Mouse (Mus musculus) MN1 (cell line): ENCODE results near the gene Hoxa13.

Source experiments
- DNase-seq: peaks from one replicate; pipeline ENCODE4 v3.0.0-alpha.2; 2016; ENCODE audit warnings: low spot score

Gene Hoxa13

DNA sequence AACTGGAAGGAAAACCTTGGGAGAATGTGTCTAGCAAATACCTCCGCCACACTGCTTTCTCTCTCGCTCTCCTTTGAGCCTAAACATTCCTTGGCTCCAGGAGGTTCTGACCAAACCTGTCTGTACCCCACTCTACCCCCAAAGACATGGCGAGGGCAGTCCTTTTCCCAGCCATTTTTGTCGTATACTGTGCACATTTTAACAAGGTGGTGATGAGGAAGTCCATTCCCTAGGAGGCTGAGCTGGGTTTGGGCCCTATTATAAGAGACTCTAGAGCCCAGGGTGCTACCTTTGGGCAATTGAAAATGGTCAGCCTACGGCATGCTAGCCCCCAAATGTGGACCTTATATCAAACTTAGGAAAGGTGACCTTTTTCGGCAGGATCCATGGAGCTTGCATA, 24.8 kb downstream of the Hoxa13 start:
- DNase-seq: no peak

DNA sequence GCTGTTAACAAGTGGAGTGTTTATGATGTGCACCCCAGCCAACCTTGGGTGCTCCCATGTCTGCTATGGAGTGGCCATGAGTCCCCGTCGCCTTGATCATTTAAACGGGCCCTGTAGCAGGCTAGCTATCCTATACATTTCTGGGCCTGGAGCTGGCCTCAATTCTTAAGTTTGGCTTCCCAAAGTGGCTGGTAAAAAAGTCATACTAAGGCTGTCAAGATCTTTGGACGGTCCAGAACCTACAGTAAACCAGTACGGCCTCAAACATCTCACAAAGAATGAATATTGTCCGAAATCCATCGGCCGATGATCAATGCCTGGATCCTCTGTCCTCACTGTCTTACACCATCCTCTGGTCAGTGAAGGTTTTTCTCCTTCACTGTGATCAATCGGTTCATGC, 25.4 kb downstream of the Hoxa13 start:
- no peak for DNase-seq

DNA sequence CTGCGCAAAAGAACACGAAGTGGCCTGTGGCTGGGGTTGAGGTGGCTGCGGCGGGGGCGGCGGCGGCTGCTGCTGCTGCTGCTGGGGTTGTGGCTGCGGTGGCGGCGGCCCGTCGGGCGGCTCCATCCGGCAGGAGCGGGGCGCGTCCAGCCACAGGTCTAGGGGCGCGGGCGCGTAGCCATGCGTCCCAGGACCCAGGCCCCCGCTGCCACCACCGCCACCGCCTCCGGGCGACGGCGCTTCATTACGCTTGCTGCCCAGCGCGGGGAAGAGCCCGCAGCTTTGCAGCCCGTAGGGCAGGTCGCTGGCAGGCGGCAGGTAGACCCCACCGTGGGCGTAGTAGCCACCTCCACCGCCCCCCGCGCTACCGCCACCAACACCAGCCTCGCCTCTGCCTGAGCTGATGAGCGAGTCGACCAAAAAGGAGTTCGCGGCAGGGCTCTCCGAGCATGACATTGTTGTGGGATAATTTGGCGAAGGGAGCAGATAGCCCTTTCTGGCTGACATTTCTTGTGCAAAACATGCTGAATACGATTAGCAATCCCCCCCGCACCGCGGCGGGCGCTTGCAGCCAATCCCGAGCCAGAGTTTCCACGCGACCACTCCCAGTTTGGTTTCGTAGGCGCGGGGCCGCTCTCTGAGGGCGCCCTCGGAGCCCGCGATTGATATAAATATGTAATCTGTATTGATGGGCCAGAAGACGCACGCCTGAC, 26.1 kb downstream of the Hoxa13 start:
- no peak for DNase-seq

DNA sequence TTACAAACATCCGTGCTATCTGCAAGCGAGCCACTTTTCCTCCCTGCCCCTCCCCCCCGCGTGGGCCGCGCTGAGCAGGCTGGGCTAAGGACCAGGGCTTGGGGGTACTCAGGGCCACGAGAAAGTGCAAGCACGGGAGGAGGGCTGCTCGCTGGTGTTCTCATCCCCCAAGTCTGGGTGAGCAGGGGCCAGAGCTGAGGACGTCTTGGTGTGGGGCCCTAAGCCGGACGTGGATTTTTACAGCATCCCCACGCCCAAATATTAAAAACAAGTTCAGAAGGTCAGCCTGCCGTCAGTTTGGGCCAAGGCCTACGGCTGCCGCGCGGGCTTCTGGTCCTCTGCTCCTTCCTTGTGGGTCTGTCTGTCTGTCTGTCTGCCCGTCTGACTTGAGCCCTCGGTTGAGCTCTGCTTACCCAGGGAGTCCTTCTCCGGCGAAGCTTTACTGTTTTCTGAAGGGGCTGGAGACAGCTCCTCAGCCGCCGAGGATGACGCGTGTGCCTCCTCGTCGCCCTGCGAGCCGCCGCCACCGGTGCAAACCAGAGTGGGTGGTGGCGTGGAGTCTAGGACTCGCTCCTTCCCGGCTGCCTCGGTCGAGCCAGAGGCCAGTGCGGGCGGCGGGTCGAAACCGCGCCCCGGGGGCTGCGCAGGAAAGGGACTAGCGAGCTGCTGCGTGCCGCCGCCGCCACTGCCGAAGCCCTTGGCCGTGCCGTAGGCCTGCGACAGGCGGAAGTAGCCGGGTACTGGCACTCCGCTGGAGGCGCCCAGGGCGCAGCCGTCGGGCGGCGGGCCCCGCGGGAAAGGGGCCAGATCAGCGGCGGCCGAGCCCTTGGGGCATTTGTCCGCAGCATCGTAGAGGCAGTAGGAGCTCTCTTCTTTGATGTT, 26.9 kb downstream of the Hoxa13 start:
- DNase-seq: no peak

DNA sequence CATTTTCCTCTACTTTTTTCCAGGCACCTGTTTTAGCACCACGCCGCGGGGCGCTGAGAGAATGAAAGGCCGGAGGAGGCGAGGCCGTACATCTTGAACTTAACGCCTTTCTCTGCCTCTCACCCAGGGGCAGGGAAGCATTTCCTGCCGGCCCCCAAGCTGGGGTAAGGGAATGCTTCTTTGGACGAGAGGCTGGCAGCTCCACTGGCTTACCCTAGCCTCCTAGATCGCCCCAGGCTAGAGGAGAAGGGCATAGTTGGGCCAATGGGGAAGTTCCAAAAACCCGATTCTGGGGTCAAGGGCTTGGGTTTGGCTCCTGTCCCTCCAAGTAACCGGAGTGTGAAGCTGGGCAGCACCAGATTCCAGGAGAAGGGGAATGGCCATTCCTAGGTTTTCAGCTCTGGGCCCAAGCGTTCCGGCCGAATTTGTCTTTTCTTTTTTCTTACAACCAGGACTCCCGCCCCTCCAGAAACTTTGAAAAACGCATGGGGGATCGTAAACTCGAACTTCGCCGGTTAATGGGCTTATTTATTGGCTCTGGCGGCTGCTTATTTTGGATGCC, 27.6 kb downstream of the Hoxa13 start:
- DNase-seq: no peak

DNA sequence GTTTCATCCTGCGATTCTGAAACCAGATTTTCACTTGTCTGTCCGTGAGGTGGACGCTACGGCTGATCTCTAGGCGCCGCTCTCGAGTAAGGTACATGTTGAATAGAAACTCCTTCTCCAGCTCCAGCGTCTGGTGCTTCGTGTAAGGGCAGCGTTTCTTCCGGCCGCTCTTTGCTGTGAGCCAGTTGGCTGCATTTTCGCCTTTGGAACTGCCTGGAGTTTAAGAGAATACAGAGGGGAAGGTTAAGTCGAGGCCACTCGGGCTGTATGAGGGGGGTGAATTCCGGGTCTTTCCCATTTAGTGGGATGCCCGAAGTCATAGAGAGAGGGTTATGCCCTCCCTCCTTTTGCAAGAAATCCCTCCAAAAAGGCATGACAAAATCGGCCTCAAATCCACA, 28.1 kb downstream of the Hoxa13 start:
- no peak for DNase-seq

DNA sequence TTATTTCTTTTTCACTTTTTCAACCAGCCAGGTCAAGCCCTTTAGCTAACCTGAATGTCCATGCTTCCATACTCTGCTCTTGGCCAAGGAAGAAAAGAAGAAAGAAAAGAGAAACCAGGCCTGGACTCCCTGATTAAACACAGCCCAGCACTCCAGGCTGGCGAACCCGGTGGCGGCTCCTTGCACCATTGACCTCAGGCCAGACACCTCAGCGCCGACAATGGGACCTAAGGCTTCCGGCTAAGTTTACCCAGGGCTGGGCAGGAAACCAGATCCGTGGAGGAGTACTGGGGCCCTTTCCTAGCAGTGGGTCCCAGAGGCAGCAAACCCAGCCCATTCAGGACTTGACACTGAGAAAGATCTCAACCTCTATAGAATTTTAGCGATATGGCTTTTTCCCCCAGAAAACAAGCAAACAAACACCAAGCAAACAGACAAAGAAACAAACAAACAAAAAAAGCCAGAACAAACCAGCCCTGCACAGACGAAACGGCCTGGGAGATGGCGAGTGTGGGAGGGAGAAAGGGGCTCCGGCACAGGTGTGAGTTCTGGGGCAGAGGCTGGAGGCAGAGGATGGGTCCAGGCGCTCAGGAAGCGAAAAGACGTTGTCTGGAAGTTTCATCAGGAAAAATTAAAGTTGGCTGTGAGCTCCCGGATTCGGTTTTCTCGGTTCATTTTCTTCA, 28.7 kb downstream of the Hoxa13 start:
- DNase-seq: no peak

DNA sequence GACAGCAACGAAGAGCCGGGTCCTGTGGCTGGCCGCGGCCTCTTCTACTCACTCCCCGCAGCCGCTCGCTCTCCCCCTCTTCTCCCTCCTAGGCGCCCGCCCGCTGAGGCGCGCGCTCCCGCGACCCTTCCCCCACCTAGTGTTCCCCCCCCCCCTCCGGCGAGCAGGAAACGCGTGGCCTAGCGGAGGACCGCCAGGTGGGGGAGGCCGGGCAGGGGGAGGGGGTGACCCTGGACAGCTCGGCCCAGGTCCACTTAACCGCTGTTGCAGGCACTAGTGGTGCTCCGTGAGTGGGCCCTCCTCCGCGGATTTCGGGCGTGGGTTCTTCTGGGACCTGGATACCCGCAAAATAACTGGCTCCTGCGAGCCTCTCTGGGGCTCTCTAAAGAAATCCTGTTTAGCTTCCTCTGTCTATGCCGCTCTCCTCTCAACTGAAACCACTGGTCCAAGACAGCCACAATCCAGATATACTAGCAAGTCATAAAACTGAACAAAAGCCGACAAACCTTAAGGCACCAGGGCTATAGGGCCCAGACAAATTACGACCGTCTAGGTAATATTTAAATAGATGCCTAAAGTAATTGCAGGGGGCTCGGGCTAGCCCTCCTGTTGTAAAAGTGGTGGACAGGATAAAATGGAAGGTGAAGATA, 30.0 kb downstream of the Hoxa13 start, which contains the start of gene Hoxa9:
Gene Hoxa9, minus strand, starts transcription at position 574 of the 650 bp plus-strand sequence.
- DNase-seq: no peak

DNA sequence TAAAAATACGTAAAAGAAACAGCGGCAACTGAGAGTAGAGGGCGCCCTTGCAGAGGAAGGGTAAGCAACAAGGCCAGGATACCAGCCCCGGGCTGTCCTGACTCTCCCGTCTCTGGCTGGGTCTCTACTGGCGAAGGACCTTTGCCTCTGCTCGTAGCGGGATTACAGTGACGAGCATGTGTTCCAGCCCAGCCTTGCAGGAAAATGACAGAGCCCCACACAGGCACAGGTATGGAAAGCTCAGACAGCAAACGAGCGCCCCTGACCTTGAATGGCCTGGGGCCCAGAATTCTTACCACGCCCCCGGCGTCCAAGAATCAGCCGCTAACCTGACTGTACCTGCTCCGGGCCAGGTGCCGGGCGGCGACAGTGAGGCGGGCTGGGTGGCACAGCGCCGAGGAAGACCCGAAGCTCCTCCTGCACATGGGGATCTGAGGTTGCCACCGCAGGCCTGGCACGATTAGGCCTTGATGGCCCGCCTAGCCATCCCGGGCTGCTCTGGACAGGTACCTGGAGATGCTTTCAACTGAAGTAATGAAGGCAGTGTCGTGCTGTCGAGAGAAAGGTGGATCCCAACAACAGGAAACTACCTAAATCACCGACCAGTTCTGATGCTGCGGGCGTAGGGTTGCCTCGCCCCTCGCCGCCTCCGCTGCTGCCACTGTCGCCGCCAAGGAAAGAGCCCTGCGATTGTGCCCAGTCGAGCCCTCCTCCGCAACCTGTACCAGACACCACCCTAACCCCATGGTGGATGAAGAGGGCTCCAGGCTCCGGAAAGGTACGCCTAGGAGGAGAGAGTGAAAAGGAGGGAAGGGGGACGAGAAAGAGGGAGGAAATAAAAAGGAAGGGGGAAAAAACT, 30.9 kb downstream of the Hoxa13 start:
- no peak for DNase-seq

DNA sequence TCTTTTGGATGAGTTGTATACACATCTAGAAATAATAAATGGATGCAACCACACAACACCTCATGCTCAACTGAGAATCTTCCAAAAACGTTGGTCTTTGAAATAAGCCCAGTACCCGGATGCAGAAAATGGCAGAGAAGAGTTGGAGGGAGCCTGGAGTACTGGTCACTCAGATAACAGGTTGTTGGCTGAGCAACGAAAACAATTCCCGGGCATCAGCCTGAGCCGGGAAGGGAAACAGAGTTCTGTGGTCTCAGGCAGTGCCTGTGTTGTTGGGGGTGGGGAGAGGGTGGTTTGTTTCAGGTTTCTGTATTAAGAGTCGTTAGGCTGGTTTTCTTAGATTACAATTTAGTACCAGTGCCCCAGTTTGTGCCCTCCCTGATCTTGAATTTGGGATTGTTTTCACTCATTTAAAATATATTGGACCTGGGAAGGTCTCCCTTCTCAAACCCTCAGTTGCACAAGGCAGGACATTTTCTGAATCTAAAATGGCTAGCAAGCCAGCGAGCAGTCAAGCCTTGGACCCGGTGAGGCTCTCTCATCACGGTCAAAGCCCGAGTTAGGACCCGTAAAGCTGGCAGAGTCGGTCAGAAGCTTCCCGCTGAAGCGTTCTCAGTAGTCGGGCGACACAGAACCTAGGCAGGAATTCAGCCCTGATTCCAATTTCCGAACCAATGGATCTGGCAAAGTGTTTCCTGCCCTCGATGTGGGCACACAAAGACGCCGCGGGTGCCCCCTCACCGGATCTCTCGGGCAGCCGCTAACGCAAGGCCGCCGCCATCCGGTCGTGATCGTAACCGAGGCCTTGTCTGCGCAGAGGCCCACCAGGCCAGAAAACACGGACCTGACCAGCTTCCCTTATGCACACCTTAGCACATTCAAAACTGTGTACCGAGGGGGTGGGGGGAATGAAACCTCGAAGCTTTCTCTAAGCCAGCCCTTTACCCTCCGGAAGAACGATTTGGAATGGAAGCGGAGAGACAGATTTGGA, 31.9 kb downstream of the Hoxa13 start:
- no peak for DNase-seq

DNA sequence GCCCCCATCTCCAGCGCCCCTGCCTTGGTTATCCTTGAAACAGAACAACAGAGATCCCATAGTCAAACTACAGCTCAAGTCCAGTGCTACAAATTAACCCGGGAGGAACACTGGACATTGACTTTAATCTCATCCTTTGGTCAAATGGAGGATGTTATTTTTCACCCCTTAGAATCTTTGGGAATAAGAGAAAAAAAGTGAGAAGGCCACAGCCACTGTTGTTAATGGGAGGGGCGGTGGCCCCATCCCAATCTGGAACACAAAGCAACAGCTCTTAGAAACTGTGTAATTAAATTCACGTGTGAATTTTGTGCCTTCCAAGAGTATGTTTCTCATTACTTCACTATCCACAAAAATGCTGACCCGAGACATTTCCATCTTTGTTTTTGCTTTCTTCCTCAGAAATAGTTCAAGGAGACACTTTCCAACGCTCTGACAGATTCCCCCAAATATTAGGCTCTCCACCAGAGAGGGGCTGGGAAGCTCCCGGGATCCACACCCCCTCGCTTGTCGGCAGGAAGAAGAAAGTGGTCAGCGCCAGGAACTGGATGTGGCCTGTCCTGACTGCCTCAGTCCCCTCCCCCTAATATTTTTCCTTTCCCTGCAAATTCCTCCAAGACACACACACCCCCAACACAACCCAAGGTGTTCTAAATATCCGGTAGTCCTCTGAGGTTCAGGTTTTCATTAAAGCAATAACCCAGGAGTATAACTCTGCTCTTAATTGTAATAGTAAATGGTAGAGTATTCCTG, 33.0 kb downstream of the Hoxa13 start:
- no peak for DNase-seq

DNA sequence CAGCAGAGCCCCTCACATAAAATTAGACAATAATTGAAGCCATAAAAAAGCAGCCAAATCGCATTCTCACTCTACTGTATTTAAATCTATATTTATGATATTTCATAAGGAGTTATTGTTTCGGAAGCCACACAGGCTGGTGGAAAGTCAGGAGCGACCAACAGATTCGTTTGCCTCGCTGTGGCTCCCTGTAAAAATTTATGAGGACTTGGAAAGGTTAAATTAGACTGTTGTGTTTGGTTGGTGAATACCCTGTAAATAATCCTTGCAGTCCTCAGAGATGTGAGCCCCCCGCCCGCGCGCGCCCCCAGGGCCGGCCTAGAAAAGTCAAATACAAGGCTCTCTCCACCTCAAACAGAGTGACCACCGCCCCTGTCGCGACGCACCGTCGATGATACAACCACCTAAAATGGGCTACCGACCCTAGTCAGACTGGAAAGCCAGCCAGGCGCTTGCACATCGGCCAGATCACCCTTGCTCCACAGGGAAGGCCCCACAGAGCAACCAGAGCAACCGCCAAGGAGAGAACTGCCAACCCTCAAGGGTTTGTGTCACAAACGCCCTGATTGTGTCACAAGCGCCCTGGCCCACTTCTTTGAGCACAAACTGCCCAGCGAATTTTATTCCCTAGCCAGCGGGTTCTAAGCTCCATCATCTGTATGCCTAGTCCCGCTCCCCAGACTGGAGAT, 34.0 kb downstream of the Hoxa13 start:
- no peak for DNase-seq

DNA sequence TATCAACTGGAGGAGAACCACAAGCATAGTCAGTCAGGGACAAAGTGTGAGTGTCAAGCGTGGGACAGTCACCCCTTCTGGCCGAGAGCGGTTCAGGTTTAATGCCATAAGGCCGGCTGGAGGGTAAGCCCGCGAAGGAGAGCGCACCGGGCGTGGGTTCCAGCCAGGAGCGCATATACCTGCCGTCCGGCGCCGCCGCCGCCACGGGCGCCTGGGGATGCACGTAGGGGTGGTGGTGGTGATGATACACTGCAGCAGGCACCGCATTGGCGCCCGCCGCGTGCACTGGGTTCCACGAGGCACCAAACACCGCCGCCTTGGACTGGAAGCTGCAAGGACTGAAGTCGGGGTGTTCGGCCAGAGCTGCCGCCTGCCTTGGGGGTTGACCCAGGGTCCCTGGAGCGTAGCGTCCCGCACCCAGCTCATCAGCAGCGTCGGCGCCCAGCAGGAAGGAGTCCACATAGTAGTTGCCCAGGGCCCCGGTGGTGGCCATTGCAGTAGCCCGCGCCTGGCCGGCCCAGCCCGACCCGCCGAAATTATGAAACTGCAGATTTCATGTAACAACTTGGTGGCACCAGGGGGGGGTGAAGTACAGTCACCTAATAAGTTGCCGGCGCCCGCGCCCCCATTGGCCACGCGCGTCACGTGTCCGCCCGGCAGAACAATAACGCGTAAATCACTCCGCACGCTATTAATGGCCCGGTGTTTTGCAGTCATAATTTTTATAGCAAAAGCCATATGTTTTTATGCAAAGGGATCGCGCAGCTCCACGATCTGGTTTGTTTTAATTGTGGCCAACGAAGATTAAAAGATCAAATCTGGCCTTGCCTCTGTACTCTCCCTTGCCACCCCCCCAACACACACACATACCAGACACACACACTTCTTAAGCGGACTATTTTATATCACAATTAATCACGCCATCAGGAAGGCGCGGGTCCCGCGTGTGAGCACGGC, 34.8 kb downstream of the Hoxa13 start:
- DNase-seq: no peak

DNA sequence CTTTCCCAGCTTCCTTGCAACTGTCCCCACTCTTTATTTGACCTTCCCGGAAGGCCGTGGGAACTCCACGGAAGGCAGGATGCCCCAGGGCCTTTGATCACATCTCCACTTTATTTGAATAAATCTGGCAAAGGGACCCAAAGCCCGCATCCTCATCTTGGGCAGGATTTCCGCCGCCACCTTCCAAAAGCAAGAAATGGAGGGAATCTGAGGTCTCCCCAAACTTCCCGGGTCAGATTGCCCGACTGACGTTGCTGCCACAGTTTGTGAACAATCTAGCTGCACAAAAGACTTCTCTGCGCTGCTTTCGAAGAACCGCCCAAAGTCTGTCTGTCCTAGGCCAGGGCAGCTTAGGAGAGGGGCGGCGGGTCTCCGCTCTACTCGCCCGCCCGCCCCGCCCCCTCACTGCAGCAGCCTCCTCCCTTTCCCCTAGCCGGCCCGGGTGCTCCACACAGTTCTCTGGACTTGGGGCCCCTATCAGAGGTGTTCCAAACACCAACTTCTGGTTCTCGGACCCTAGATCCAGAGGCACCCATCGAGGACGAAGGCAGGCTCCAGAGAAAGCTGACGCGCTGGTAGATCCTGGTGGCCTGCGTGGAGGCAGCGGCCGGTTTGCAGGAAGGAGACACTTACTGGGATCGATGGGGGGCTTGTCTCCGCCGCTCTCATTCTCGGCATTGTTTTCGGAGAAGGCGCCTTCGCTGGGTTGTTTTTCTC, 35.6 kb downstream of the Hoxa13 start:
- no peak for DNase-seq

DNA sequence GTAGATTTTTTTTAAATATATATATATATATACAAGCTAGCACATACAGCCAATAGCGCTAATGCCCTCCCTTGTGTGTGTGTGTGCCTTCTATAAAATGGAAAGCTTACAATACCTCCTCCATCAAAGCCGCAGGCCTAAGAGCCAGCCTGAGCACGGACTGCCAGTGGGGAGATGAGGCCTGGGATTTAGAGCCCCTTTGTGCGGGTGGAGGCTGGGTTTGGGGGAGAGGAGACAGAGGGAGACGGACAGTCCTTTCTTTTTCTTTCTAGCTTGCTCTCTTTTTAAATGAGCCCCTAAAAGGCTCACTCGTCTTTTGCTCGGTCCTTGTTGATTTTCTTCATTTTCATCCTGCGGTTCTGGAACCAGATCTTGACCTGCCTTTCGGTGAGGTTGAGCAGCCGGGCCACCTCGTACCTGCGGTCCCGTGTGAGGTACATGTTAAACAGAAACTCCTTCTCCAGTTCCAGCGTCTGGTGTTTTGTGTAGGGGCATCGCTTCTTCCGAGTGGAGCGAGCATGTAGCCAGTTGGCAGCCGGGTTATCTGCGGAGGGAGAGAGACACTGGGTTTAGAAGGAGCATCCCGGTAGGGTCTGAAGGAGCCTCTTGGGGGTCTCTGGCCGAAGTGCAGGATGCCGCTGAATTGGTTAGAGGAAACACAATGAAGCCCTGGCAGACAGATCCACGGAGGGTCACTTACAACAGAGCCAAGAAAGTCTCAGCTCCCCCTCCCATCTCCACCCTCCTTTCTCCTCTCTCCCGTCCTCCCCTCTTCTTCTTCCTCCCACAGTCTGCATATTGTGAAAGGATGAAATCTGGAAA, 36.5 kb downstream of the Hoxa13 start:
- no peak for DNase-seq

DNA sequence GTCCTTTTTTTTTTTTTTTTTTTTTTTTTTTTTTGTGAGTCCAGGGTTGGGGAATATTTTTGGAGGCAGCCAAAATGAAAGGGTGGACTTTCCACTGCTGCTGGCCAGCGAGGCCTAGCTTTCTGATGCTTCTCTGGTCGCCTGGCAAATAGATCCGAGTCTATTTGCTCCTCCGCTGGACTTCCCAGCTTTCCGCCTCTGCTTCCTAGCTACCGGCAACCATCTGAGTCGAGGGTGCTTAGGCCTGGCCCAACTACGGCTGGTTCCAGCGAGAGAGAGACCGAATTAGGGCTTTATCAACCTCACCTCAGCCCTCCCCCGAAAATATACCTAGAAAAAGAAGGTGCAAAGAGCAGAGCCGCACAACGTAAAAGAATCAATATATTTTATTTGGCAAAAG, 38.0 kb downstream of the Hoxa13 start:
- DNase-seq: no peak
